Mouse (Mus musculus) urinary bladder, postnatal 10 days (tissue): ENCODE results near the gene Shisa6.

ENCODE experiments used
- DNase-seq: peaks from one replicate; pipeline ENCODE4 v3.0.0; 2022; ENCODE audit warnings: low spot score

Shisa6 gene

GRCm38 (mm10) chr11:66525371-66526045, at the start of gene Shisa6:
Gene Shisa6, minus strand, starts transcription at chr11:66525964.
- no peak for DNase-seq

GRCm38 (mm10) chr11:66573888-66574287, 48.1 kb upstream of the Shisa6 start:
- no peak for DNase-seq

- no peak for DNase-seq
Measured at GRCm38 (mm10) chr11:66569045-66569444, 43.3 kb upstream of the Shisa6 start.

GRCm38 (mm10) chr11:66568386-66568791, 42.6 kb upstream of the Shisa6 start:
- DNase-seq, result no peak

- no peak for DNase-seq
Measured at GRCm38 (mm10) chr11:66567382-66567781, 41.6 kb upstream of the Shisa6 start.

GRCm38 (mm10) chr11:66562274-66562673, 36.5 kb upstream of the Shisa6 start:
- no peak for DNase-seq

GRCm38 (mm10) chr11:66537820-66538219, 12.1 kb upstream of the Shisa6 start:
- no peak for DNase-seq

GRCm38 (mm10) chr11:66535866-66536265, 10.1 kb upstream of the Shisa6 start:
- no peak for DNase-seq

- DNase-seq, result no peak
Measured at GRCm38 (mm10) chr11:66535156-66535555, 9.4 kb upstream of the Shisa6 start.

GRCm38 (mm10) chr11:66534291-66534690, 8.5 kb upstream of the Shisa6 start:
- DNase-seq, result no peak

- no peak for DNase-seq
Measured at GRCm38 (mm10) chr11:66528146-66528545, 2.4 kb upstream of the Shisa6 start.

- no peak for DNase-seq
Measured at GRCm38 (mm10) chr11:66527343-66527742, 1.6 kb upstream of the Shisa6 start.

- no peak for DNase-seq
Measured at GRCm38 (mm10) chr11:66526981-66527320, 1.2 kb upstream of the Shisa6 start.

GRCm38 (mm10) chr11:66526046-66526980, 549 bp upstream of the Shisa6 start:
- DNase-seq, result no peak

GRCm38 (mm10) chr11:66524251-66524650, 1.5 kb downstream of the Shisa6 start:
- no peak for DNase-seq

GRCm38 (mm10) chr11:66522376-66522775, 3.4 kb downstream of the Shisa6 start:
- no peak for DNase-seq

GRCm38 (mm10) chr11:66519386-66519785, 6.4 kb downstream of the Shisa6 start:
- no peak for DNase-seq

- DNase-seq, result no peak
Measured at GRCm38 (mm10) chr11:66514346-66514745, 11.4 kb downstream of the Shisa6 start.

GRCm38 (mm10) chr11:66500951-66501350, 24.8 kb downstream of the Shisa6 start:
- DNase-seq, result no peak

GRCm38 (mm10) chr11:66498857-66499445, 26.8 kb downstream of the Shisa6 start:
- no peak for DNase-seq

GRCm38 (mm10) chr11:66496235-66496634, 29.5 kb downstream of the Shisa6 start:
- no peak for DNase-seq

GRCm38 (mm10) chr11:66494391-66494790, 31.4 kb downstream of the Shisa6 start:
- no peak for DNase-seq

- no peak for DNase-seq
Measured at GRCm38 (mm10) chr11:66487765-66488164, 38.0 kb downstream of the Shisa6 start.
